Mouse (Mus musculus) forebrain, embryonic 16.5 days (tissue): ENCODE measurements around the gene Sh3pxd2a. TPM values are rescaled to one million over a fixed set of nuclear protein-coding genes. Genes with fewer than 3 reads are reported as not detected.

Experiments used
- ATAC-seq: fragments of 200-750 bp; cut with Nextera tagmentation; 2 replicates; pipeline ENCODE4 v1.8.0; 2017; ENCODE audit warnings: mild to moderate bottlenecking, moderate library complexity
- H3K27ac ChIP-seq: fragments of 300-500 bp; sonication (generic); 2 replicates; pipeline ENCODE4 v1.5.1; 2014; ENCODE audit warnings: low read length, control low read depth
- H3K27me3 ChIP-seq: fragments of 300-500 bp; sonication (generic); replicated peaks from 2 replicates; pipeline ENCODE4 v1.6.1; 2014; ENCODE audit warnings: low read length; ENCODE audit not compliant: control insufficient read depth, insufficient read depth
- H3K36me3 ChIP-seq: fragments of 300-500 bp; sonication (generic); 2 replicates; pipeline ENCODE4 v1.6.1; 2014; ENCODE audit not compliant: control insufficient read depth, insufficient read depth
- H3K4me1 ChIP-seq: fragments of 300-500 bp; sonication (generic); replicated peaks from 2 replicates; pipeline ENCODE4 v1.6.1; 2014; ENCODE audit warnings: low read length; ENCODE audit not compliant: control insufficient read depth, insufficient read depth
- H3K4me2 ChIP-seq: fragments of 300-500 bp; sonication (generic); 2 replicates; pipeline ENCODE4 v1.6.1; 2014; ENCODE audit warnings: mild to moderate bottlenecking, low read length, control low read depth
- H3K4me3 ChIP-seq: fragments of 300-500 bp; sonication (generic); replicated peaks from 2 replicates; pipeline ENCODE4 v1.5.1; 2014; ENCODE audit warnings: mild to moderate bottlenecking, low read length, control low read depth
- H3K9ac ChIP-seq: fragments of 300-500 bp; sonication (generic); replicated peaks from 2 replicates; pipeline ENCODE4 v1.6.1; 2014; ENCODE audit warnings: low read depth, low read length, control low read depth
- H3K9me3 ChIP-seq: fragments of 300-500 bp; sonication (generic); 2 replicates; pipeline ENCODE4 v1.6.1; 2016; ENCODE audit warnings: low read length; ENCODE audit not compliant: control insufficient read depth
- WGBS: fragments of 180-500 bp; shearing (Covaris S2); extraction: QIAGEN DNeasy Blood & Tissue Kit; methylation state at CpG from one replicate; pipeline ENCODE4 v1.1.7; 2014; 5-methylcytosine and 5-hydroxymethylcytosine counted together
- polyA plus RNA-seq: library from polyadenylated mRNA; unstranded; fragments of >200 nt; fragmentation: Nextera tagmentation; extraction: Ambion mirVana; gene quantifications from 2 replicates; pipeline ENCODE4 v1.2.1, GENCODE M21; 2015

Gene Sh3pxd2a
- polyA plus RNA-seq, 1 experiment from 2014 or later, result 2.1 TPM

DNA sequence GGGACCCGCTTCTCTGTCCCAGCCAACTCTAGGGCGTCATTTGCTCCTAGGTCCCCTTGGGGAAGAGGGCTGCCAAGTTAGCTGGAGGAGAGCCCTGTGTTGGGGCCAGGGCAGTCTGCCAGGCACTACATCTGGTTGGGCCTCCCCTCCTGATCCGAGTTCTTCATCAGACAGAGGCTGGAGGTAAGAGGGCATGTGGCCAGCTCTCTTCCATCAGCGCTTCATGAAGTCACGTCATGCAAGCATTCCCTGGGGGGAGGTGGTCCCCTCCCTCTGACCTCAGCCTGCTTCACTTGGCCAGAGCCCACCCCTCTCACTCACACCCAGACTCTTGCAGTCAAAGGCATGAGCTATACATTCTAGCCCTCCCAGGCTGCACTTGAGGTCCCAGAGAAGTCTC is 25.8 kb downstream of the Sh3pxd2a start:
- Histone ChIP-seq H3K4me2 (no peak overlapping the region), H3K36me3 (no peaks in the 10 kb centered on the region), H3K27ac (no peak overlapping the region), H3K4me1 (peaks cover 7% of the 10 kb centered on the region), H3K27me3 (no peaks in the 10 kb centered on the region), H3K9ac (no peak overlapping the region), H3K4me3 (no peak overlapping the region), H3K9me3 (no peaks in the 10 kb centered on the region)
- 34% methylated on average over 5 of the region's 5 CpGs for WGBS
- peak; percentile 58 for ATAC-seq

GRCm38 (mm10) chr19:47437040-47437439 is 27.2 kb downstream of the Sh3pxd2a start:
- Histone ChIP-seq H3K4me1 (peaks cover 10% of the 10 kb centered on the region), H3K36me3 (no peaks in the 10 kb centered on the region), H3K27ac (no peak overlapping the region), H3K4me3 (no peak overlapping the region), H3K9ac (no peak overlapping the region), H3K4me2 (no peak overlapping the region), H3K27me3 (no peaks in the 10 kb centered on the region), H3K9me3 (no peaks in the 10 kb centered on the region)
- 92% methylated on average over 4 of the region's 4 CpGs for WGBS
- no peak for ATAC-seq

- no peaks in the 10 kb centered on the region for H3K27me3 ChIP-seq
- WGBS, result 92% methylated on average over 8 of the region's 8 CpGs
- no peaks in the 10 kb centered on the region for H3K36me3 ChIP-seq
- H3K9ac ChIP-seq, result no peak overlapping the region
- peaks cover 10% of the 10 kb centered on the region for H3K4me1 ChIP-seq
- ATAC-seq, result no peak
- no peak overlapping the region for H3K27ac ChIP-seq
- H3K4me2 ChIP-seq, result no peak overlapping the region
- no peaks in the 10 kb centered on the region for H3K9me3 ChIP-seq
- no peak overlapping the region for H3K4me3 ChIP-seq
Measured at GRCm38 (mm10) chr19:47436236-47436635, 28.0 kb downstream of the Sh3pxd2a start.

GRCm38 (mm10) chr19:47434655-47435054 is 29.5 kb downstream of the Sh3pxd2a start:
- WGBS, result 96% methylated on average over 14 of the region's 14 CpGs
- no peak for ATAC-seq
- no peak overlapping the region for H3K4me2 ChIP-seq
- H3K4me1 ChIP-seq, result peaks cover 10% of the 10 kb centered on the region
- no peaks in the 10 kb centered on the region for H3K9me3 ChIP-seq
- no peaks in the 10 kb centered on the region for H3K27me3 ChIP-seq
- H3K4me3 ChIP-seq, result no peak overlapping the region
- H3K9ac ChIP-seq, result no peak overlapping the region
- no peaks in the 10 kb centered on the region for H3K36me3 ChIP-seq
- H3K27ac ChIP-seq, result no peak overlapping the region

- ATAC-seq, result no peak
- 43% methylated on average over 10 of the region's 10 CpGs for WGBS
- H3K27ac ChIP-seq, result no peak overlapping the region
Measured at GRCm38 (mm10) chr19:47432339-47432738, 31.9 kb downstream of the Sh3pxd2a start.

GRCm38 (mm10) chr19:47431189-47431931 is 32.8 kb downstream of the Sh3pxd2a start:
- Histone ChIP-seq H3K9me3 (no peaks in the 10 kb centered on the region), H3K9ac (no peak overlapping the region), H3K4me3 (no peak overlapping the region), H3K36me3 (no peaks in the 10 kb centered on the region), H3K27ac (no peak overlapping the region), H3K27me3 (no peaks in the 10 kb centered on the region), H3K4me2 (no peak overlapping the region), H3K4me1 (peaks cover 9% of the 10 kb centered on the region; the same call in 1 of the 2 replicates)
- ATAC-seq, result no peak
- 54% methylated on average over 11 of the region's 11 CpGs for WGBS

More at GRCm38 (mm10) chr19:47432339-47432738, 31.9 kb downstream of the Sh3pxd2a start:
- H3K9me3 ChIP-seq, result no peaks in the 10 kb centered on the region
- no peaks in the 10 kb centered on the region for H3K27me3 ChIP-seq
- no peak overlapping the region for H3K4me3 ChIP-seq
- no peak overlapping the region for H3K4me2 ChIP-seq
- no peak overlapping the region for H3K9ac ChIP-seq
- H3K36me3 ChIP-seq, result no peaks in the 10 kb centered on the region
- peaks cover 9% of the 10 kb centered on the region; the same call in 1 of the 2 replicates for H3K4me1 ChIP-seq

GRCm38 (mm10) chr19:47430160-47430559 is 34.0 kb downstream of the Sh3pxd2a start:
- WGBS, result 96% methylated on average over 2 of the region's 2 CpGs
- Histone ChIP-seq H3K4me3 (no peak overlapping the region), H3K9ac (no peak overlapping the region), H3K4me2 (no peak overlapping the region), H3K27me3 (no peaks in the 10 kb centered on the region), H3K4me1 (peaks cover 9% of the 10 kb centered on the region; the same call in 1 of the 2 replicates), H3K9me3 (no peaks in the 10 kb centered on the region), H3K36me3 (no peaks in the 10 kb centered on the region), H3K27ac (no peak overlapping the region)
- no peak for ATAC-seq

DNA sequence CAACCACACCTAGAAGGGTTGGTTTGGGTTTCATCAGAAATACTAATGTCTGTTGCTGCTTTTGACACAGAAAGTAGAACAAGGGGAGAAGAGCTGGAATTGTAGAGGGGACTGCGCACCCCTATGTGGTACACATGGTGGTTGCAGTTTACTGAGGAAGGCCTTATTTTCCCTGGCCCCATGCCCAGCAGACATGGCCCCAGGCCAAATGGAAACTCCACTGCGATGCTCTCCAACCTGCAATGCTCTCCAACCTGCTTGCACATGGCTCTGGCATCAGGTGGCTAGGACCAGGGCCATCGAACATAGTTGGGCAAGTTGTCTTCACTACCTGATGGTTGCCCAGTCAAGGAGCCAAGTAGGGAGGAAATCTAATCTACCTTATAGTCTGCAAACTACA is 35.0 kb downstream of the Sh3pxd2a start:
- ATAC-seq, result no peak
- peaks cover 9% of the 10 kb centered on the region; the same call in 1 of the 2 replicates for H3K4me1 ChIP-seq
- WGBS, result 61% methylated on average over 3 of the region's 3 CpGs
- no peaks in the 10 kb centered on the region for H3K27me3 ChIP-seq
- H3K4me2 ChIP-seq, result no peak overlapping the region
- H3K36me3 ChIP-seq, result no peaks in the 10 kb centered on the region
- no peak overlapping the region for H3K4me3 ChIP-seq
- no peak overlapping the region for H3K9ac ChIP-seq
- no peaks in the 10 kb centered on the region for H3K9me3 ChIP-seq
- H3K27ac ChIP-seq, result no peak overlapping the region

- WGBS, result 79% methylated on average over 7 of the region's 7 CpGs
- ATAC-seq, result no peak
Measured at GRCm38 (mm10) chr19:47428794-47429193, 35.4 kb downstream of the Sh3pxd2a start.

More at GRCm38 (mm10) chr19:47428794-47429193, 35.4 kb downstream of the Sh3pxd2a start:
- no peaks in the 10 kb centered on the region for H3K9me3 ChIP-seq
- H3K36me3 ChIP-seq, result no peaks in the 10 kb centered on the region
- H3K9ac ChIP-seq, result no peak overlapping the region
- H3K4me1 ChIP-seq, result peaks cover 9% of the 10 kb centered on the region; the same call in 1 of the 2 replicates
- H3K4me3 ChIP-seq, result no peak overlapping the region
- H3K4me2 ChIP-seq, result no peak overlapping the region
- no peaks in the 10 kb centered on the region for H3K27me3 ChIP-seq
- H3K27ac ChIP-seq, result no peak overlapping the region
